12 mouse cellular contexts compared by ENCODE assay signal in genomic region chr7:82842222-82842920, GRCm38 (mm10). TPM values are rescaled to one million over a fixed set of nuclear protein-coding genes. Genes with fewer than 3 reads are reported as not detected.
A peak's percentile ranks its signal among the peaks of the same experiment; 100 is the strongest.
DNase-seq lines count a peak whose midpoint lies in the region; ATAC-seq and TF ChIP-seq lines count a peak whose summit lies in the region.
"Had no signal": no experiment of that assay in that cellular context is flagged by ENCODE, and none has a peak within 500 bp of the region (broad histone marks: within the 10 kb centered on the region; RNA-seq: fewer than 3 reads in every experiment).

No protein-coding gene starts in this region.

- TF ChIP-seq CTCF in brain, embryonic 14.5 days (IDR thresholded peaks at IDR 0.05; ENCODE audit: borderline replicate concordance, extremely low read depth, insufficient read depth, insufficient read length): no peak
- no peak for TF ChIP-seq CTCF in kidney, postnatal 0 days (IDR thresholded peaks at IDR 0.05; ENCODE audit: low read depth)
- no peak for TF ChIP-seq CTCF in midbrain, postnatal 0 days (IDR thresholded peaks at IDR 0.05)

- no peak overlapping the region for H3K4me3 ChIP-seq in heart, embryonic 10.5 days
- no peak overlapping the region for H3K4me3 ChIP-seq in kidney, postnatal 0 days (replicated peaks; ENCODE audit: low read depth, low read length)
- no peak overlapping the region for H3K4me3 ChIP-seq in midbrain, postnatal 0 days (ENCODE audit: low read depth, low read length)
- H3K4me3 ChIP-seq: heart, embryonic 12.5 days had no signal

- H3K27ac ChIP-seq in heart, embryonic 10.5 days: no peak overlapping the region
- no peak overlapping the region for H3K27ac ChIP-seq in kidney, postnatal 0 days
- no peak overlapping the region for H3K27ac ChIP-seq in midbrain, postnatal 0 days (ENCODE audit: low read depth, low read length)

- no peak for TF ChIP-seq POLR2A in brain, embryonic 14.5 days (IDR thresholded peaks at IDR 0.05; ENCODE audit: borderline replicate concordance, extremely low read depth, insufficient read depth, insufficient read length, poor library complexity, severe bottlenecking)

- DNase-seq in heart, adult 11 months: peak; percentile 81
- DNase-seq in heart, embryonic 10.5 days (ENCODE audit: low spot score): no peak
- peak; percentile 69 for DNase-seq in brain, embryonic 14.5 days (ENCODE audit: low read depth)
- no peak for DNase-seq in kidney, postnatal 0 days (ENCODE audit: low spot score)
- DNase-seq in midbrain, postnatal 0 days (ENCODE audit: low spot score): no peak
- no peak for DNase-seq in layer of hippocampus, postnatal 10 days (ENCODE audit: low spot score in 2 of 2)
- no peak for DNase-seq in thymus, adult 18-20 months
- no peak for DNase-seq in layer of hippocampus, postnatal 14 days (ENCODE audit: low spot score in 2 of 2)
- DNase-seq: cerebellum, postnatal 36 days; liver; lung, postnatal 36 days had no signal

- no peaks in the 10 kb centered on the region for H3K27me3 ChIP-seq in heart, embryonic 10.5 days (ENCODE audit: insufficient read depth, poor library complexity, severe bottlenecking)
- H3K27me3 ChIP-seq in kidney, postnatal 0 days (ENCODE audit: insufficient read depth, low read length): no peaks in the 10 kb centered on the region
- no peaks in the 10 kb centered on the region for H3K27me3 ChIP-seq in midbrain, postnatal 0 days (ENCODE audit: insufficient read depth, low read length)
- H3K27me3 ChIP-seq: heart, embryonic 12.5 days had no signal

- H3K4me1 ChIP-seq in heart, embryonic 10.5 days: no peaks in the 10 kb centered on the region
- no peaks in the 10 kb centered on the region for H3K4me1 ChIP-seq in kidney, postnatal 0 days (replicated peaks; ENCODE audit: insufficient read depth, low read length)
- H3K4me1 ChIP-seq in midbrain, postnatal 0 days (ENCODE audit: insufficient read depth, low read length): no peaks in the 10 kb centered on the region
- H3K4me1 ChIP-seq: heart, embryonic 12.5 days had no signal

- H3K4me2 ChIP-seq in kidney, postnatal 0 days (ENCODE audit: low read length): no peak overlapping the region
- peak overlapping the region; percentile 9; the same call in 1 of the 2 replicates for H3K4me2 ChIP-seq in midbrain, postnatal 0 days (ENCODE audit: low read depth, low read length, poor library complexity, severe bottlenecking)
- H3K4me2 ChIP-seq: heart, embryonic 12.5 days had no signal

- 53% methylated on average over 10 of the region's 10 CpGs for whole genome bisulfite sequencing in heart, embryonic 10.5 days
- 55% methylated on average over 10 of the region's 10 CpGs for WGBS in kidney, postnatal 0 days
- 24% methylated on average over 10 of the region's 10 CpGs for WGBS in midbrain, postnatal 0 days

- peak; percentile 69; the same call in 1 of the 2 replicates for ATAC-seq in kidney, postnatal 0 days (replicated peaks; ENCODE audit: low FRiP score, low read depth)
- ATAC-seq in midbrain, postnatal 0 days (ENCODE audit: low FRiP score): peak; percentile 44; the same call in 1 of the 2 replicates

- H3K9me3 ChIP-seq in heart, embryonic 10.5 days: no peaks in the 10 kb centered on the region
- H3K9me3 ChIP-seq in kidney, postnatal 0 days (replicated peaks; ENCODE audit: low read length): no peaks in the 10 kb centered on the region
- no peaks in the 10 kb centered on the region for H3K9me3 ChIP-seq in midbrain, postnatal 0 days (ENCODE audit: low read length)
- H3K9me3 ChIP-seq: heart, embryonic 12.5 days had no signal

- no peaks in the 10 kb centered on the region for H3K36me3 ChIP-seq in heart, embryonic 10.5 days
- no peaks in the 10 kb centered on the region for H3K36me3 ChIP-seq in kidney, postnatal 0 days (ENCODE audit: insufficient read depth, low read length)
- H3K36me3 ChIP-seq in midbrain, postnatal 0 days (ENCODE audit: insufficient read depth, low read length): no peaks in the 10 kb centered on the region
- H3K36me3 ChIP-seq: heart, embryonic 12.5 days had no signal

- no peak overlapping the region for H3K9ac ChIP-seq in kidney, postnatal 0 days (ENCODE audit: low read depth, low read length)
- no peak overlapping the region for H3K9ac ChIP-seq in midbrain, postnatal 0 days (replicated peaks; ENCODE audit: low read length, poor library complexity, severe bottlenecking)
- H3K9ac ChIP-seq: heart, embryonic 12.5 days had no signal

RNA-seq across cellular contexts. Expression of gene Mex3b, which starts 24.8 kb away (rescaled TPM):
- polyA plus RNA-seq in heart, embryonic 10.5 days (2016; fragmentation: Nextera tagmentation; extraction: Ambion mirVana): 7.3 and 14.8 TPM in 2 replicates
- polyA plus RNA-seq in brain, embryonic 14.5 days (2012; rRNA removed): 154 and 207 TPM in 2 replicates
- 11.2 and 11.3 TPM in 2 replicates for polyA plus RNA-seq in kidney, postnatal 0 days (2015; fragmentation: Nextera tagmentation; extraction: Ambion mirVana)
- 101 and 105 TPM in 2 replicates for total RNA-seq in midbrain, postnatal 0 days (2014; rRNA removed)
- 14.5 and 17.1 TPM in 2 replicates for polyA plus RNA-seq in midbrain, postnatal 0 days (2015; fragmentation: Nextera tagmentation; extraction: Ambion mirVana)
- 10 to 100 TPM; 32.7 to 35.2 TPM for total RNA-seq in layer of hippocampus, postnatal 10 days (2021)
- 10 to 100 TPM; 29.8 to 30.1 TPM for total RNA-seq in layer of hippocampus, postnatal 14 days (2021)

Comparison
In these comparisons a context has a peak if more than half of its experiments do, and no peak if none do; other contexts are left out.
1. DNase-seq: peak in heart, adult 11 months (single experiment) and brain, embryonic 14.5 days (single experiment); none in heart, embryonic 10.5 days (single experiment), kidney, postnatal 0 days (single experiment), midbrain, postnatal 0 days (single experiment), layer of hippocampus, postnatal 10 days (0 of 2), thymus, adult 18-20 months (0 of 2) and layer of hippocampus, postnatal 14 days (0 of 2).